Mouse (Mus musculus): Measurements from ENCODE around the gene Gm28539.
"Not testable (repeated sequence)": the region's sequence is repeated elsewhere in the genome, so short reads cannot be mapped to it uniquely, and the experiment has no call there.

The Gm28539 gene

GRCm38 (mm10) chr16:18849521-18850190 is 13.3 kb downstream of the Gm28539 start:
- DNase-seq (ENCODE audit: low spot score in 2 of 2) = not testable (repeated sequence)

DNA sequence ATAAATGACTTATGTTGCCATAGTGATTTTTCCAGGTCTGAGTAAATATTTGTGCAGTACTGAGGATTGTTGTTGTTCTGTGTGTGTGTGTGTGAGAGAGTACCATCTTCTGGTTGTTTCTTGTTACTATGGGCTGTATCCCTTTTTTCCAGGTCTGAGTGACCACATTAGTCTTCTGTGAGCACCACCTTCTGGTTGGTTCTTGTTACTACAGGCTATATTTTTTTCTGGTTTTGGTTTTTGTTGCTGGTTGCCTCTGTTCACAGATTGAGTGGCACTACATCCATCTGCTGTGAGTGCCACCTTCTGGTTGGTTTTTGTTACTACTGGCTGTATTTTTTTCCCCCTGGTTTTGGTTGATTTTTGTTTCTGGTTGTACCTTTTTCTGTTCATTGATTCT is 22.2 kb downstream of the Gm28539 start:
- DNase-seq (ENCODE audit: low spot score in 2 of 2) = no peak

- no peak for DNase-seq (ENCODE audit: low spot score in 2 of 2)
These were observed 23.8 kb downstream of the Gm28539 start for GRCm38 (mm10) chr16:18860186-18860585.

GRCm38 (mm10) chr16:18870495-18870894 is 34.1 kb downstream of the Gm28539 start:
- DNase-seq (ENCODE audit: low spot score in 2 of 2) = not testable (repeated sequence)

GRCm38 (mm10) chr16:18876091-18876441 is 39.7 kb downstream of the Gm28539 start:
- DNase-seq (ENCODE audit: low spot score in 2 of 2) = no peak

GRCm38 (mm10) chr16:18876442-18877308 is 40.3 kb downstream of the Gm28539 start, which contains the start of the genes Mrpl40 and Hira:
Gene Mrpl40, minus strand, starts transcription at chr16:18876862.
Gene Hira, plus strand, starts transcription at chr16:18877037.
- DNase-seq (ENCODE audit: low spot score in 2 of 2) = peak; percentile 88

DNA sequence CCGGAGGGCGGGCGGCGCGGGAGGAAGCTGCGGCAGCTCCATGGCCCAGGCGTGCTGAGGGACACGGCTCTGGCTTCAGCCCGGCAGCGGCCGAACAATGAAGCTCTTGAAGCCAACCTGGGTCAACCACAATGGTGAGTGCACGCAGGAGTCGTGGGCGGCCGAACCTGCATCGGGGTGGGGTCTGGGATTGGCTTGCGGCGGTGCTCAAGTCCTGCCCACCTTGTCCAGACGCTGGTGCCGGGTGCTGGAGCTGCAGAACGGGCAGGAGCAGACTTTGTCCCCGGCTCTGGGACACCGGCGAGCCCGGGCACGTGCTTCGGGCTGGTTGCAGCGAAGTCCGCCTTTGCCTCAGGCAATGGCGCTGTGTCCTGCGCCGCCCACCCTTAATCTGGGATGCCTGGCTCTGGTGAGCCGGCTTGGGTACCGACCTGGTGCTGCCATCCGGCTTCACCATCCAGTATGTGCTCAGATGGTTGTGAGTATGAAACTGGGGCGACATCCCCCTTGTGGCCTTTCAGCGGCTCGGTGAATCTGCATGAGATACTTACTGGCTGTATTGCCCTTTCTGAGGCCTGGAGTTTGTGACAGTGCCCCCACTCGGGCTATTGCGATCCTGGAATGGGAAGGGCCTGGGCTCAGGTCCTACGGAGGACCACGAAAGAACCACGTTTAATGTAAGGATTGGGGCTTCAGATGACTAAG is 41.2 kb downstream of the Gm28539 start:
- peak; percentile 47 to 54 for DNase-seq (ENCODE audit: low spot score in 2 of 2)

DNA sequence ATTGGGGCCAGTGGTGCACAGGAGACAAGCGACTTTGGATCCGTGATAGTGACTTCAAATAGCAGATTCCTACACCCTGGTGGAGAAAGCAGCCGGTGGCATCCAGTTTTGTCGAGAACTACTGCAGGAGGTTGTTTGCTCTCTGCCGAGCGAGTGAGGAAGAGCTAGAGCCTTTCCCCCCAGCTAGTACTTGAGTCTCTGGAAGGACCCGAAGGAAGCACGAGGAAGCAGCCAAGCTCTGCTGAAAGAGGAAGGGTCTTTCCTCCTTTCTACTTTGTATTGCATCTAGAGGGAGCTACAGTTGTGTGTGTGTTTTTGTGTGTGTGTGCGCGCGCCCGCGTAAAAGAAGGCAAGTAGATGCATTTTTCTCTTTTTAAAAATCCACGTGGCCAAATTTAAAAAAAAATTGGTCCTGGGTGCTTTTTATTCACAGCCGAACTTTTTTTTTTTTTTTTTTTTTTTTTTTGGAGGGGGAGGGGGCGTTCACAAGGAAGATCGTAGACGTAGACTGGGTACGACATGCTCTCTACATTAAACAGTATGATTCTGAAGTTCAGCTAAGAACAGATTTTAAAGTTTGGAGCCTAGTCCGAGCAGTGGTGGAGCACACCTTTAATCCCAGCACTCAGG is 41.8 kb downstream of the Gm28539 start:
- DNase-seq (ENCODE audit: low spot score in 2 of 2) = no peak

DNA sequence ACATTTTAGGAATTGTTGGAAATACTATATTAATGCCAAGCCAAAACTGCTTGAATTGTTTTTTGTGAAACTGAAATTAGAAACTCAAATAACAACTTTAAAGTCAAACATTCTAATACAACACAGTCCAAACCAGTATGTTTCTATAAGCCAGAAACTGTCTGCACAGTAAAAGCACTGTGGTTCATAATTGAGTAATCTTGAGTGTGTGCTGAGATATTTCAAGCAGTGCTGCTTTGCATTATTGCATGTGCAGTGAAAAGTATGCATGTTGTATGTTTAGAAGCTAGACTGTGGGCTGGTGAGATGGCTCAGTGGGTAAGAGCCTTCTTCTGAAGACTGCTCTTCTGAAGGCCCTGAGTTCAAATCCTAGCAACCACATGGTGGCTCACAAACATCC is 47.7 kb downstream of the Gm28539 start:
- DNase-seq (ENCODE audit: low spot score in 2 of 2) = no peak

- no peak for DNase-seq (ENCODE audit: low spot score in 2 of 2)
These were observed 57.5 kb downstream of the Gm28539 start for GRCm38 (mm10) chr16:18893840-18894372.

GRCm38 (mm10) chr16:18895249-18895648 is 58.9 kb downstream of the Gm28539 start:
- no peak for DNase-seq (ENCODE audit: low spot score in 2 of 2)

DNA sequence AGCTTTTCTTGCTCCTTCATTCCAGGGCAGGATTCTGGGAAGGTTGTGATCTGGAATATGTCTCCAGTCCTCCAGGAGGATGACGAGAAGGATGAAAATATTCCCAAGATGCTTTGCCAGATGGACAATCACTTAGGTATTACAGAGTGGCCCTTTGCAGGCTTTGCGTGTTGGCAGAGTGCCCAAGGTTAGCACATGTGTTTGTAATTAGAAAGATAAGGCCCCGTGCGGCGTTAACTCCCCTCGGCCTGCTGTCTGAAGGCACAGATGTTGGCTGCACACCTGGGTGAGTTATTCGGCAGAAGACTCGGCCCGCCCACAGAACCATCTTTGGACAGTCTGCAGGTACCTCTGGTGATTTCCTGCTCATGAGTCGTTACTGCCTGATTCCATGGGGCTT is 60.0 kb downstream of the Gm28539 start:
- DNase-seq (ENCODE audit: low spot score in 2 of 2) = no peak

- no peak for DNase-seq (ENCODE audit: low spot score in 2 of 2)
These were observed 69.3 kb downstream of the Gm28539 start for GRCm38 (mm10) chr16:18905648-18906047.

- DNase-seq (ENCODE audit: low spot score in 2 of 2) = no peak
These were observed 79.7 kb downstream of the Gm28539 start for GRCm38 (mm10) chr16:18916064-18916463.

GRCm38 (mm10) chr16:18921771-18922170 is 85.4 kb downstream of the Gm28539 start:
- no peak for DNase-seq (ENCODE audit: low spot score in 2 of 2)

GRCm38 (mm10) chr16:18927963-18928362 is 91.6 kb downstream of the Gm28539 start:
- no peak for DNase-seq (ENCODE audit: low spot score in 2 of 2)

- no peak for DNase-seq (ENCODE audit: low spot score in 2 of 2)
These were observed 102.1 kb downstream of the Gm28539 start for GRCm38 (mm10) chr16:18938321-18939082.

DNA sequence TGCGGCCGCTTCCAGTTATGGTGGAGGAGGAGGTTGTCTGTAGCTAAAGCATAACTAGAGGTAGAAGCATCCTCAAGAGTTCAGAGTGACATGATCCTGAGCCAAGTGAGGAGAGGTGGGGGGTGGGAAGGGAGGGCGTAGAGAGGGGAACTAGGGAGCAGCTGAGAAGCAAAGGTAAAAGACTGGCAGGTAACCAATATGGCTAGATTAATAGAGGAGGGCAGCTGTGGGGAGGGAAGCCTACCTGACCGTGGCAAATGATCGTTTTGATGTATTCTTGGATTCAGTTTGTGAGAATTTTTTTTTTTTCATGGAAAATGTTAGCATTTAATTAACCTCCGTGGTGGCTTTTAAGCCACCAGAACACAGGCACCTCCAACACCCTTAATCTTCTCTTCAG is 107.5 kb downstream of the Gm28539 start:
- DNase-seq (ENCODE audit: low spot score in 2 of 2) = no peak

DNA sequence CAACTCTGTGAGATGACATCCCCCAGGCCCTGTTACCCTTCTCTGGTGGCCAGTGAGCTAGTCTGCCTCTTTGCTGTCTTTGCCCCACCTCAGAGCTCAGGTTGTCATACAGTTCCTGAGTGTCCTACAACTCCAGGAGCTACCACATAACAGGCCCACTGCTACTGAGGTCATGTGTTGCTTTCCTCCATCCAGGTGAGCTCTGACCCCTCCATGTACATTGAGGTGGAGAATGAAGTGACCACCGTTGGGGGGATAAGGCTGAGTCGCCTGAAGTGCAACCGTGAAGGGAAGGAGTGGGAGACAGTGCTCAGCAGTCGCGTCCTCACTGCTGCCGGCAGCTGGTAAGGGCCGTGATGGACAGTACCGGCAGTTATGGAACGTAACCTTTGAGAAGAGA is 112.6 kb downstream of the Gm28539 start:
- DNase-seq (ENCODE audit: low spot score in 2 of 2) = no peak

GRCm38 (mm10) chr16:18950351-18950750 is 114.0 kb downstream of the Gm28539 start:
- no peak for DNase-seq (ENCODE audit: low spot score in 2 of 2)

DNA sequence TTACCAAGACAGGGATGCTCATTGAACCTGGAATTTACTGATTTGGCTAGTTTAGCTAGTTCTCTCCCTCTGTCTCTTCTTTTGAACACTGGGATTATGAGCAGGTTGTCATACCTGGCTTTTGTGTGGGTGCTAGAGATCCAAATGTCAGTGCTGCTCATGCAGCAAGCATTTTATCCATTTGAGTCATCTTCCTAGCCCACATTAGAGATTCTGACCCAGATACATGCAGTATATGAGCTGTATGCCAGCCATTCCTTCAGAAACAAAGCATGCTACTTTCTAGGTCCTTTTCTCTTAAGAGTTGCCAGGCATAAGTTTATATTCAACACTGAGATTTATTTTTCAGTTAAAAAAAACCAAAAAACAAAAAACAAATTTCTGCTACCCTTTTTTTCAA is 116.4 kb downstream of the Gm28539 start:
- DNase-seq (ENCODE audit: low spot score in 2 of 2) = no peak

Measured in frontal cortex, postnatal 14 days (tissue).